21 mouse cellular contexts compared by ENCODE assay signal in the genomic region with DNA sequence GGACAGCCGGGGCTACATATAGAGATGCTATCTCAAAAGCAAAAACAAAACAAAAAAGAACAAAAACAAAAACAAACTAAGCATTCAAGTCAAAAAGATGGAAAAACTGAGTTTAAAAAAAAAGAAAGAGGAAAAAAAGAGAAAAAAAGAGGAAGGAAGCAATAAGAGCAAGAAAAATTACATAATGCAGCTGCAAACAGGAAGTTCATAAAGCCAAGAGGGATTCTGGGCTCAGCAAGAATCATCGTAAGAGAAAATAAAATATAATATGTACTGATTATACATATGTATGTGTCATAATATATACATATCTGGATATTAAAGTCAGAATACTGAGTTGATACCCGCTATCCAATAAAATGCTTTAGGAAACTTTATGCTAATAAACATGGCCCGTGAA. TPM values are rescaled to one million over a fixed set of nuclear protein-coding genes. Genes with fewer than 3 reads are reported as not detected.
DNase-seq lines count a peak whose midpoint lies in the region; ATAC-seq and TF ChIP-seq lines count a peak whose summit lies in the region.
"Had no signal": no experiment of that assay in that cellular context is flagged by ENCODE, and none has a peak within 500 bp of the region (broad histone marks: within the 10 kb centered on the region; RNA-seq: fewer than 3 reads in every experiment).

No protein-coding gene starts in this region.

- no peak overlapping the region for H3K4me3 ChIP-seq in MEL (ENCODE audit: control insufficient read depth in 1 of 2, insufficient read depth in 1 of 2, low read depth in 2 of 2, low read length in 2 of 2)
- no peak overlapping the region for H3K4me3 ChIP-seq in liver, embryonic 11.5 days (ENCODE audit: low read depth, low read length)

- H3K9ac ChIP-seq in MEL (ENCODE audit: control insufficient read depth, low read depth, low read length, poor library complexity, severe bottlenecking) = no peak overlapping the region
- H3K9ac ChIP-seq in liver, embryonic 11.5 days (ENCODE audit: low read depth, low read length) = no peak overlapping the region

- H3K4me2 ChIP-seq in liver, embryonic 11.5 days = no peak overlapping the region

- TF ChIP-seq POLR2A in MEL (IDR thresholded peaks at IDR 0.05; ENCODE audit: control insufficient read depth in 1 of 2, insufficient read depth in 1 of 2, low read depth in 1 of 2, low read length in 2 of 2, poor library complexity in 1 of 2) = no peak

- WGBS in liver, embryonic 11.5 days = 87% methylated on average over 4 of the region's 4 CpGs

- no peak for TF ChIP-seq RAD21 in MEL (IDR thresholded peaks at IDR 0.05; ENCODE audit: low read depth, low read length)

- no peak for TF ChIP-seq CTCF in MEL (IDR thresholded peaks at IDR 0.05 in 2 of 3, conservative IDR thresholded peaks at IDR 0.05 in 1 of 3; ENCODE audit: control insufficient read depth in 1 of 3, insufficient read depth in 1 of 3, low read depth in 2 of 3, low read length in 3 of 3, poor library complexity in 1 of 3, severe bottlenecking in 1 of 3)

- no peak for ATAC-seq in liver, embryonic 11.5 days (replicated peaks; ENCODE audit: low FRiP score)
- ATAC-seq: activated CD4-positive, CD25-positive, alpha-beta regulatory T cell, adult 4 months; CD4-positive, CD25-positive, alpha-beta regulatory T cell, adult 4 months; Patski had no signal

- TF ChIP-seq EP300 in MEL (IDR thresholded peaks at IDR 0.05; ENCODE audit: low read depth in 1 of 2, low read length in 2 of 2) = no peak

- no peaks in the 10 kb centered on the region for H3K27me3 ChIP-seq in MEL (ENCODE audit: control insufficient read depth in 1 of 2, insufficient read depth in 2 of 2, low read length in 2 of 2)
- no peaks in the 10 kb centered on the region for H3K27me3 ChIP-seq in liver, embryonic 11.5 days (replicated peaks; ENCODE audit: control insufficient read depth, insufficient read depth, low read length)
- H3K27me3 ChIP-seq: CH12.LX, Patski had no signal

- no peak overlapping the region for H3K27ac ChIP-seq in MEL (ENCODE audit: control insufficient read depth, low read depth, low read length)
- H3K27ac ChIP-seq in liver, embryonic 11.5 days (ENCODE audit: low read depth, low read length) = no peak overlapping the region

- no peaks in the 10 kb centered on the region for H3K9me3 ChIP-seq in MEL (replicated peaks; ENCODE audit: insufficient read depth, low read length)
- no peaks in the 10 kb centered on the region for H3K9me3 ChIP-seq in liver, embryonic 11.5 days (ENCODE audit: control insufficient read depth, low read length)
- H3K9me3 ChIP-seq: G1E had no signal

- H3K36me3 ChIP-seq in MEL (ENCODE audit: control insufficient read depth in 1 of 2, insufficient read depth in 2 of 2, low read length in 2 of 2) = peaks cover 4 to 7% of the 10 kb centered on the region in 2 experiments; a peak in 3 of 4 replicates
- no peaks in the 10 kb centered on the region for H3K36me3 ChIP-seq in liver, embryonic 11.5 days (ENCODE audit: control insufficient read depth, insufficient read depth, low read length)

- peaks cover 0 to 4% of the 10 kb centered on the region in 2 experiments; a peak in 2 of 4 replicates for H3K4me1 ChIP-seq in MEL (ENCODE audit: control insufficient read depth in 1 of 2, insufficient read depth in 2 of 2, low read length in 2 of 2)
- H3K4me1 ChIP-seq in liver, embryonic 11.5 days (replicated peaks; ENCODE audit: control insufficient read depth, insufficient read depth, low read length) = peaks cover 10% of the 10 kb centered on the region; the same call in 1 of the 2 replicates

- peak; percentile 56 for DNase-seq in 416B (ENCODE audit: low read depth)
- peak; percentile 44 for DNase-seq in MEL (ENCODE audit: low read depth, low spot score)
- no peak for DNase-seq in liver, embryonic 11.5 days (ENCODE audit: low spot score)
- no peak for DNase-seq in gastrocnemius, postnatal 10 days
- DNase-seq: adrenal gland, adult 2 months; adrenal gland, adult 8-10 months; adrenal gland, postnatal 10 days; adrenal gland, postnatal 14 days; adrenal gland, postnatal 25 days; adrenal gland, postnatal 36 days; B cell, adult 2 months; cerebellum, adult 11 months; cerebellum, adult 11-12 months; cerebellum, adult 18-20 months; cerebellum, adult 2 months; cerebellum, adult 8-10 months had no signal

- H3K79me2 ChIP-seq in MEL (ENCODE audit: control insufficient read depth, insufficient read depth, low read length, poor library complexity) = peaks cover 13% of the 10 kb centered on the region

TF ChIP-seq in MEL, 35 proteins besides CTCF, POLR2A, EP300 and RAD21:
- TF ChIP-seq ZNF384 (IDR thresholded peaks at IDR 0.05; ENCODE audit: low read depth, low read length) = peak; percentile 78
- no peak for TF ChIP-seq SIN3A (IDR thresholded peaks at IDR 0.05; ENCODE audit: low read length)
- no peak for TF ChIP-seq ELF1 (IDR thresholded peaks at IDR 0.05; ENCODE audit: low read depth, low read length)

RNA-seq across cellular contexts. Expression of a gene that starts 57.5 kb away (rescaled TPM):
- total RNA-seq in MEL (2012; rRNA removed) = 16.4 and 17.8 TPM in 2 replicates
- 10 to 100 TPM in 1 of 2 experiments, not detected in 1; 26.7 TPM for polyA plus RNA-seq in MEL (2012; ENCODE audit: insufficient read depth in 1 of 2, insufficient read length in 2 of 2, low read depth in 1 of 2, low replicate concordance in 2 of 2, missing spikeins in 1 of 2)
- 29.0 and 30.7 TPM in 2 replicates for polyA plus RNA-seq in liver, embryonic 11.5 days (2014; fragmentation: Nextera tagmentation; extraction: Ambion mirVana)
- total RNA-seq in gastrocnemius, postnatal 10 days (2021) = 10 to 100 TPM; 11.0 to 14.3 TPM

RNA-seq across cellular contexts. Expression of a gene that starts 58.7 kb away (rescaled TPM):
- 46.5 and 50.2 TPM in 2 replicates for total RNA-seq in MEL (2012; rRNA removed)
- 10 to 100 TPM; 38.0 to 53.3 TPM for polyA plus RNA-seq in MEL (2012; ENCODE audit: insufficient read depth in 1 of 2, insufficient read length in 2 of 2, low read depth in 1 of 2, low replicate concordance in 2 of 2, missing spikeins in 1 of 2)
- polyA plus RNA-seq in liver, embryonic 11.5 days (2014; fragmentation: Nextera tagmentation; extraction: Ambion mirVana) = 36.5 and 37.9 TPM in 2 replicates
- total RNA-seq in gastrocnemius, postnatal 10 days (2021) = 10 to 100 TPM; 50.9 to 58.2 TPM

Comparison
In these comparisons a context has a peak if more than half of its experiments do, and no peak if none do; other contexts are left out.
1. DNase-seq: peak in 416B (single experiment) and MEL (single experiment); none in liver, embryonic 11.5 days (single experiment) and gastrocnemius, postnatal 10 days (single experiment).